Mouse (Mus musculus): ENCODE results near the gene Rtkn2.

DNA sequence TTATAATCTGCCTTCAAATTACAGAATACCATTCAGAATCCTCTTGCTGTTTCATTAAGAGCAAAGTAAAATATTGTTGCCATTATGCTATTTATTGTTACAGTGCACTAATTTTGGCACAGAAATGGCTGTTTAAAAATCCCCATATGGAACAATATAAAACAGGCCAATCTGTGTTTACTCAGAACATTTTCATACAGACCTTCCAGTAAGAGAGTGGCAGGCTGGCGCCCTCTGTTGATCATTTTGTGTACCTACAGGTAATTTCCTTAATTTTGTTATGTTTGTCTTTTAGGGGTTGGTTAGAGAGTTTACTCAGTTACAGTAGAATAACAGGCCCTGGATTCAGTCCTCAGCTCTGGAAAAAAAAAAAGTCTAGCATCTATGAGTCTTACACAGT lies 16.8 kb downstream of the Rtkn2 start:
- TF ChIP-seq TAL1 (conservative IDR thresholded peaks at IDR 0.05; ENCODE audit: low read depth, low read length): no peak
- TF ChIP-seq GATA1 (IDR thresholded peaks at IDR 0.05; ENCODE audit: borderline replicate concordance, low read length): no peak
- TF ChIP-seq CTCF (IDR thresholded peaks at IDR 0.05; ENCODE audit: low read depth, low read length): no peak
- no peak for TF ChIP-seq POLR2AphosphoS5 (IDR thresholded peaks at IDR 0.05; ENCODE audit: insufficient replicate concordance, low read depth, low read length)
- no peak for TF ChIP-seq GATA2 (IDR thresholded peaks at IDR 0.05; ENCODE audit: borderline replicate concordance, low read depth, low read length)

Data from G1E (cell line).